Mouse (Mus musculus) right cerebral cortex, adult 18-20 months (tissue): ENCODE data around the gene Serpinb12.
"Not testable (repeated sequence)": the region's sequence is repeated elsewhere in the genome, so short reads cannot be mapped to it uniquely, and the experiment has no call there.

Source experiments
- DNase-seq: peaks from one replicate; pipeline ENCODE4 v3.0.0; 2022; ENCODE audit warnings: mixed read lengths

Serpinb12 gene

GRCm38 (mm10) chr1:106934265-106934664, at the start of gene Serpinb12:
Gene Serpinb12, plus strand, starts transcription at chr1:106934449.
- DNase-seq = no peak

GRCm38 (mm10) chr1:106895142-106895541, 39.1 kb upstream of the Serpinb12 start:
- DNase-seq = not testable (repeated sequence)

GRCm38 (mm10) chr1:106901406-106901805, 32.8 kb upstream of the Serpinb12 start:
- DNase-seq = peak; percentile 8

- no peak for DNase-seq
Measured at GRCm38 (mm10) chr1:106931954-106932353, 2.3 kb upstream of the Serpinb12 start.

GRCm38 (mm10) chr1:106933658-106934057, 591 bp upstream of the Serpinb12 start:
- no peak for DNase-seq

GRCm38 (mm10) chr1:106947217-106947616, 13.0 kb downstream of the Serpinb12 start:
- no peak for DNase-seq

GRCm38 (mm10) chr1:106959981-106960380, 25.7 kb downstream of the Serpinb12 start:
- no peak for DNase-seq

- peak; percentile 1 for DNase-seq
Measured at GRCm38 (mm10) chr1:106961023-106961422, 26.8 kb downstream of the Serpinb12 start.

- no peak for DNase-seq
Measured at GRCm38 (mm10) chr1:106980684-106981083, 46.4 kb downstream of the Serpinb12 start, which contains the start of gene Serpinb13. Gene Serpinb13, plus strand, starts transcription at chr1:106980984.

GRCm38 (mm10) chr1:106983092-106983491, 48.8 kb downstream of the Serpinb12 start:
- no peak for DNase-seq

GRCm38 (mm10) chr1:106983865-106984264, 49.6 kb downstream of the Serpinb12 start:
- DNase-seq = no peak

GRCm38 (mm10) chr1:107000424-107000823, 66.2 kb downstream of the Serpinb12 start:
- DNase-seq = peak; percentile 1

- no peak for DNase-seq
Measured at GRCm38 (mm10) chr1:107001754-107002153, 67.5 kb downstream of the Serpinb12 start.

- DNase-seq = no peak
Measured at GRCm38 (mm10) chr1:107006316-107006715, 72.1 kb downstream of the Serpinb12 start.
